Mouse (Mus musculus) 416B (cell line): Measurements from ENCODE around the gene Susd3.

Source experiments
- DNase-seq: peaks from one replicate; pipeline ENCODE4 v3.0.0; 2011; ENCODE audit warnings: low read depth

The Susd3 gene

GRCm38 (mm10) chr13:49248467-49248862 is at the start of gene Susd3:
Susd3 (minus strand) TSS chr13:49248706.
- no peak for DNase-seq

- no peak for DNase-seq
These were observed 47.8 kb upstream of the Susd3 start for GRCm38 (mm10) chr13:49296270-49296669.

- DNase-seq = peak; percentile 54
These were observed 45.6 kb upstream of the Susd3 start for GRCm38 (mm10) chr13:49294108-49294507.

- no peak for DNase-seq
These were observed 43.4 kb upstream of the Susd3 start for GRCm38 (mm10) chr13:49291949-49292348.

- peak; percentile 40 for DNase-seq
These were observed 42.9 kb upstream of the Susd3 start for GRCm38 (mm10) chr13:49291398-49291797.

GRCm38 (mm10) chr13:49287224-49287623 is 38.7 kb upstream of the Susd3 start:
- DNase-seq = no peak

- DNase-seq = no peak
These were observed 38.2 kb upstream of the Susd3 start for GRCm38 (mm10) chr13:49286750-49287149.

- no peak for DNase-seq
These were observed 35.2 kb upstream of the Susd3 start for GRCm38 (mm10) chr13:49283686-49284085.

GRCm38 (mm10) chr13:49282168-49282567 is 33.7 kb upstream of the Susd3 start:
- DNase-seq = no peak

GRCm38 (mm10) chr13:49271831-49272765 is 23.6 kb upstream of the Susd3 start:
- peak; percentile 82 for DNase-seq

GRCm38 (mm10) chr13:49270500-49270899 is 22.0 kb upstream of the Susd3 start:
- DNase-seq = peak; percentile 21

- peak; percentile 61 for DNase-seq
These were observed 19.1 kb upstream of the Susd3 start for GRCm38 (mm10) chr13:49267645-49268044.

- DNase-seq = no peak
These were observed 11.7 kb upstream of the Susd3 start for GRCm38 (mm10) chr13:49260036-49260722.

- DNase-seq = no peak
These were observed 9.4 kb upstream of the Susd3 start for GRCm38 (mm10) chr13:49257819-49258313.

- no peak for DNase-seq
These were observed 4.2 kb upstream of the Susd3 start for GRCm38 (mm10) chr13:49252746-49253145.

- peak; percentile 86 for DNase-seq
These were observed 3.6 kb upstream of the Susd3 start for GRCm38 (mm10) chr13:49252113-49252512.

- no peak for DNase-seq
These were observed 2.4 kb upstream of the Susd3 start for GRCm38 (mm10) chr13:49250716-49251517.

GRCm38 (mm10) chr13:49249634-49250033 is 1.1 kb upstream of the Susd3 start:
- no peak for DNase-seq

GRCm38 (mm10) chr13:49248923-49249322 is 417 bp upstream of the Susd3 start:
- DNase-seq = no peak

GRCm38 (mm10) chr13:49247740-49248466 is 603 bp downstream of the Susd3 start:
- no peak for DNase-seq

- DNase-seq = no peak
These were observed 1.2 kb downstream of the Susd3 start for GRCm38 (mm10) chr13:49247232-49247739.
